Mouse (Mus musculus) intestine, postnatal 0 days (tissue): ENCODE measurements around the gene 2900026A02Rik. TPM values are rescaled to one million over a fixed set of nuclear protein-coding genes. Genes with fewer than 3 reads are reported as not detected.
A peak's percentile ranks its signal among the peaks of the same experiment; 100 is the strongest.

Experiments
- ATAC-seq: fragments of 200-750 bp; cut with Nextera tagmentation; 2 replicates; pipeline ENCODE4 v1.8.0; 2017; ENCODE audit warnings: mild to moderate bottlenecking, moderate TSS enrichment, moderate library complexity
- H3K27ac ChIP-seq: fragments of 300-500 bp; sonication (generic); 2 replicates; pipeline ENCODE4 v1.5.1; 2014; ENCODE audit warnings: mild to moderate bottlenecking, low read depth, low read length, moderate library complexity
- H3K27me3 ChIP-seq: fragments of 300-500 bp; sonication (generic); replicated peaks from 2 replicates; pipeline ENCODE4 v1.6.1; 2014; ENCODE audit warnings: low read length, mixed read lengths; ENCODE audit not compliant: control insufficient read depth, insufficient read depth
- H3K36me3 ChIP-seq: fragments of 300-500 bp; sonication (generic); 2 replicates; pipeline ENCODE4 v1.6.1; 2014; ENCODE audit warnings: mild to moderate bottlenecking, moderate library complexity; ENCODE audit not compliant: control insufficient read depth, insufficient read depth
- H3K4me1 ChIP-seq: fragments of 300-500 bp; sonication (generic); replicated peaks from 2 replicates; pipeline ENCODE4 v1.6.1; 2014; ENCODE audit warnings: antibody characterized with exemption, low read length, mixed read lengths; ENCODE audit not compliant: control insufficient read depth, insufficient read depth
- H3K4me2 ChIP-seq: fragments of 300-500 bp; sonication (generic); replicated peaks from 2 replicates; pipeline ENCODE4 v1.6.1; 2014; ENCODE audit warnings: low read depth, mild to moderate bottlenecking, moderate library complexity
- H3K4me3 ChIP-seq: fragments of 300-500 bp; sonication (generic); 2 replicates; pipeline ENCODE4 v1.5.1; 2014; ENCODE audit warnings: low read depth, low read length
- H3K9ac ChIP-seq: fragments of 300-500 bp; sonication (generic); 2 replicates; pipeline ENCODE4 v1.6.1; 2014; ENCODE audit warnings: mild to moderate bottlenecking, low read depth, low read length
- H3K9me3 ChIP-seq: fragments of 300-500 bp; sonication (generic); 2 replicates; pipeline ENCODE4 v1.6.1; 2016; ENCODE audit warnings: mixed run types; ENCODE audit not compliant: control insufficient read depth
- CTCF ChIP-seq: sonication (generic); IDR thresholded peaks from 2 replicates; pipeline ENCODE4 v1.5.1; 2016; ENCODE audit warnings: low read depth, mild to moderate bottlenecking, control low read depth, antibody characterized with exemption, moderate library complexity
- WGBS: fragments of 180-500 bp; shearing (Covaris S2); extraction: QIAGEN DNeasy Blood & Tissue Kit; methylation state at CpG from one replicate; pipeline ENCODE4 v1.1.7; 2014; 5-methylcytosine and 5-hydroxymethylcytosine counted together
- polyA plus RNA-seq: library from polyadenylated mRNA; unstranded; fragments of >200 nt; fragmentation: Nextera tagmentation; extraction: Ambion mirVana; gene quantifications from 2 replicates; pipeline ENCODE4 v1.2.1, GENCODE M21; 2015

Gene 2900026A02Rik
- 8.0 and 10.4 TPM in 2 replicates for polyA plus RNA-seq

DNA sequence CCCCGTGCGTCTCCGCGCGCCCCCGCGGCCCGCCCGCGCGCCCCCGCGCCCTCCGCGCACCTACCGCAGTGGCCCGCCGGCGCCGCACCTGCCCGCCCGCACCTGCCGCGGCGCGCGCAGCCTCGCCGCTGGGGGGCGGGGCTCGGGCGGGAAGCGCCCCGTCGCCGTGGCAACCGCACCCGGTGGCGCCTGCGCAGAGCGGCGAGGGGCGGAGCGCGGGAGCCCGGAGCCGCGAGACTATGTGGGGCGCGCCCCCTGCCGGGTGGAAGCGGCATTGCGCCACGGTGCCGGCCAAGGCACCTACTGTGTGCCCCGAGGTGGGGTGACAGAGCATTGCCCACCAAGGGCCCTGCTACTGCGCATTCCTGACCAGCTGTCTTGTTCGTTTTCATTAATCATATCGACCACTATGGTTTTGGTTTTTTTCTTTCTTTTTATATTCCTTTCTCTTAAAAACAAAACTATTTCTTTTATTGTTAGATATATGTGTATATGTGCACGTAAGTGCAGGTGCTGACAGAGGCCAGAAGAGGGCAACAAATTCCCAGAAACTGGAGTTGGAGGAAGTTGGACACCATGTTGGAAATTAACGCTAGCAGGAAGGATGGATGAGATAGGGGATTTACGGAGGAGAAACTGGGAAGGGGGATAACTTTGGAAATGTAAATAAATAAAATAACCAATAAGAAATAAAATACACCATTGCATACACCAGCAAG lies at the start of gene 2900026A02Rik:
Gene 2900026A02Rik, minus strand, starts transcription at position 90 of the 719 bp plus-strand sequence.
- peak; percentile 85 for TF ChIP-seq CTCF

DNA sequence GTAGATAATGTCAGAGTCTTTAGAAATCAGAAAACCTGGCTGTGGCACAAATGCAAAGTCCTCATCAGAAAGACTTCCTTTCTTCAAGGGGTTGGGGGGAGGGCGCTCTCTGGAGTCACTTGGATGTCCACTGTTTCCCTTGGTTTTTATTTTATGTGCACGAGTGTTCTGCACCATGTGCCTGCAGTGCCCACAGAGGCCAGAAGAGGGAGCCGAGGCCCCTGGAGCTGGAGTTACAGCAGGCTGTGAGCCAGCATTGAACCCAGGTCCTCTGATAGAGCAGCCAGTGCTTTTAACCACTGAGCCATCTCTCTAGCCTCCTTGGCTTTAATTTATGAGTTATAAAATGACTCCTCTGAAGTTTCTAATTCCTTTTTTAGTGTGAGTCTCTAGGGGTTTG lies 49.0 kb upstream of the 2900026A02Rik start:
- Histone ChIP-seq H3K4me3 (no peak overlapping the region), H3K4me2 (no peak overlapping the region), H3K4me1 (no peaks in the 10 kb centered on the region), H3K27ac (no peak overlapping the region), H3K9ac (no peak overlapping the region), H3K27me3 (no peaks in the 10 kb centered on the region), H3K9me3 (no peaks in the 10 kb centered on the region), H3K36me3 (no peaks in the 10 kb centered on the region)
- TF ChIP-seq CTCF, result peak; percentile 45
- ATAC-seq, result no peak
- WGBS, result 80% methylated on average over 3 of the region's 3 CpGs

More for the DNA sequence above, at the start of gene 2900026A02Rik:
- Histone ChIP-seq H3K9ac (peak within 1 kb of the TSS; percentile 74), H3K36me3 (no peaks in the 10 kb centered on the region), H3K27me3 (no peaks in the 10 kb centered on the region), H3K4me1 (peaks cover 2% of the 10 kb centered on the region; the same call in 1 of the 2 replicates), H3K4me3 (peak within 1 kb of the TSS; percentile 76), H3K4me2 (peak within 1 kb of the TSS; percentile 96), H3K27ac (peak within 1 kb of the TSS; percentile 96), H3K9me3 (no peaks in the 10 kb centered on the region)
- ATAC-seq, result peak; percentile 39
- 10% methylated on average over 46 of the region's 62 CpGs for WGBS

- no peaks in the 10 kb centered on the region for H3K4me1 ChIP-seq
- H3K9me3 ChIP-seq, result no peaks in the 10 kb centered on the region
- no peak overlapping the region for H3K4me2 ChIP-seq
- TF ChIP-seq CTCF, result no peak
- no peak for ATAC-seq
- no peak overlapping the region for H3K4me3 ChIP-seq
- no peak overlapping the region for H3K9ac ChIP-seq
- no peaks in the 10 kb centered on the region for H3K27me3 ChIP-seq
- H3K36me3 ChIP-seq, result no peaks in the 10 kb centered on the region; the same call in 1 of the 2 replicates
- H3K27ac ChIP-seq, result no peak overlapping the region
Measured at GRCm38 (mm10) chr5:113268246-113268645, 47.2 kb upstream of the 2900026A02Rik start.

DNA sequence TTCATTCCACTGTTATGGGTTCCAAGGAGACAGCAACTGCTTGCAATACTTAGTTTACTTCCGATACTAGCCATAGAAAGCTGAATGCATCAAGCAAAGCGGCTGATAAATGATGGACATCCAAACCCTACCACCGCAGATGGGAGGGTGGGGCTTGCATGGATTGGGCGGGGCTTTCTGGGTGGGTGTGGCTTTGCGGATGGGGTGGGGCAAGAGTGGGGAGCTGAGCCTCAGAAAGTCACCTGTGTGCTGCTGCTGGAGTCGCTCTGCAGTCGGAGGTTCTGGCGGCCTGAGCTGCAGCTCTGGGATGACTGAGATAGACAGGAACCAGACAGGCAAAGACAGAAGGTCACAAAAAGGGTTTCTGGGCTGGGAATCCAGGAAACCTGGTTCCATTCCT lies 44.6 kb upstream of the 2900026A02Rik start:
- TF ChIP-seq CTCF, result no peak
- H3K27ac ChIP-seq, result no peak overlapping the region
- no peak overlapping the region for H3K4me2 ChIP-seq
- no peak overlapping the region for H3K4me3 ChIP-seq
- no peak for ATAC-seq
- no peaks in the 10 kb centered on the region for H3K9me3 ChIP-seq
- H3K27me3 ChIP-seq, result no peaks in the 10 kb centered on the region
- 79% methylated on average over 8 of the region's 8 CpGs for WGBS
- no peaks in the 10 kb centered on the region; the same call in 1 of the 2 replicates for H3K36me3 ChIP-seq
- H3K9ac ChIP-seq, result no peak overlapping the region
- no peaks in the 10 kb centered on the region for H3K4me1 ChIP-seq

DNA sequence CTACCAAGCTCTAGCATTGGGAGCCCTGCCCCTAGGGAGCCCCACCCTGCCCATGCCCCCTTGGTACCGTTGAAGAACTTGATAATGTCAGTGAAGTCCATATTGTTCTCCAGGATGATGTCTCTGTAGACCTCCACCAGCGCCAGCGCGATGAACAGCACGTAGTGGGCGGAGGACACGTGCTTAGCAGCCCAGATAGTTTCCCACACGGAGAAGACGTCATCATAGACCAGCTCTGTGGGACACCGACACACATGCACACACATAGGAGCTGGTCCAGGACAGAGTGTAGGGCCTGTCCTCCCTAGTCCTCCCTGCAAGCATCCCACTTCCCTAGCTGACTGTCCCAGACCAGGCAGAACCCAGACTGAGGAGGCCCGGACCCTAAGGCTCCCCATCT lies 29.8 kb upstream of the 2900026A02Rik start:
- no peak for TF ChIP-seq CTCF
- Histone ChIP-seq H3K36me3 (no peaks in the 10 kb centered on the region), H3K4me1 (no peaks in the 10 kb centered on the region), H3K27ac (no peak overlapping the region), H3K9ac (no peak overlapping the region), H3K4me3 (no peak overlapping the region), H3K27me3 (no peaks in the 10 kb centered on the region), H3K9me3 (no peaks in the 10 kb centered on the region), H3K4me2 (no peak overlapping the region)
- ATAC-seq, result no peak
- 93% methylated on average over 11 of the region's 11 CpGs for WGBS

DNA sequence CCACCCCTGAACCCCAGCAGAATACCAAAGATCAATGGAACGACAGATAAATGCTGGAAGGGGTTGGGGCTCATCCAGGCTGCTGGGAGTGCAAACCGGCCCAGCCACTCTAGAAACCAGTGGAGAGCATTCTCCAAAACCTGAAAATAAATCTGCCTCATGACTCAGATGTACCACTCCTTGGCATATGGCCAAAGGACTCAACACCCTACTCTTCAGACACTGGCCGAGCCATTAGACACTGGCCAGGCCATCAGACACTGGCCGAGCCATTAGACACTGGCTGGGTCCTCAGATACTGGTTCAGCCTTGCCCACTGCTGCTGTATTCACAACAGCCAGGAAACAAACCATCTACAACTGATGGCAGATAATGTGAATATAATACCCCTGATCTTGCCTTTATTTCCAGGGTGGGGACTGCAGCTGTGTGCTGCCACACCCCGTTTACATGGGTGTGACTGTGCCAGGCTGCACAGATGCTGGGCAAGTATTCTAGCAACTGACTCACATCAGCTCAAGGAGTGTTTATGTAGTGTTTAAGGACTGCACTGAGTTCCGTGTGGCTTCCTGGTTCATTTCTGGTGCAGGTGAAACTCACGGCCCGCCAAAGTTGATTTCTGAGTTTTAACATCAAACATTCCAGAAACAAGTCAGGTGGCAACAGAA lies 28.4 kb upstream of the 2900026A02Rik start:
- peak; percentile 75; the same call in 1 of the 2 replicates for ATAC-seq
- no peak overlapping the region for H3K27ac ChIP-seq

More for the DNA sequence above, 28.4 kb upstream of the 2900026A02Rik start:
- Histone ChIP-seq H3K36me3 (no peaks in the 10 kb centered on the region), H3K4me1 (no peaks in the 10 kb centered on the region), H3K4me2 (no peak overlapping the region), H3K9ac (no peak overlapping the region), H3K27me3 (no peaks in the 10 kb centered on the region), H3K4me3 (no peak overlapping the region), H3K9me3 (no peaks in the 10 kb centered on the region)
- 52% methylated on average over 8 of the region's 8 CpGs for WGBS
- no peak for TF ChIP-seq CTCF
